Mouse (Mus musculus): ENCODE measurements at regions not wholly inside any gene's neighbourhood (a gene's known extent, or its start where the extent isn't known, plus 50 kb on each side); places are given as distances from the start of the nearest gene placed in this dataset.
A peak's percentile ranks its signal among the peaks of the same experiment; 100 is the strongest.
"Not testable (repeated sequence)": the region's sequence is repeated elsewhere in the genome, so short reads cannot be mapped to it uniquely, and the experiment has no call there.

GRCm38 (mm10) chr17:82909189-82909588 is 305.9 kb upstream of the Pkdcc start:
- no peak for DNase-seq (ENCODE audit: low spot score in 2 of 2)

GRCm38 (mm10) chr17:82922986-82923385 is 292.1 kb upstream of the Pkdcc start:
- not testable (repeated sequence) for DNase-seq (ENCODE audit: low spot score in 2 of 2)

- DNase-seq (ENCODE audit: low spot score in 2 of 2): no peak
These were observed 289.3 kb upstream of the Pkdcc start for GRCm38 (mm10) chr17:82925751-82926150.

- no peak for DNase-seq (ENCODE audit: low spot score in 2 of 2)
These were observed 287.4 kb upstream of the Pkdcc start for GRCm38 (mm10) chr17:82927681-82928080.

GRCm38 (mm10) chr17:82929511-82929910 is 285.6 kb upstream of the Pkdcc start:
- DNase-seq (ENCODE audit: low spot score in 2 of 2): no peak

GRCm38 (mm10) chr17:82930738-82931137 is 284.4 kb upstream of the Pkdcc start:
- DNase-seq (ENCODE audit: low spot score in 2 of 2): no peak

GRCm38 (mm10) chr17:82931476-82931875 is 283.6 kb upstream of the Pkdcc start:
- no peak for DNase-seq (ENCODE audit: low spot score in 2 of 2)

GRCm38 (mm10) chr17:82936836-82937235 is 278.3 kb upstream of the Pkdcc start:
- no peak for DNase-seq (ENCODE audit: low spot score in 2 of 2)

- DNase-seq (ENCODE audit: low spot score in 2 of 2): no peak
These were observed 269.0 kb upstream of the Pkdcc start for GRCm38 (mm10) chr17:82946083-82946482.

- DNase-seq (ENCODE audit: low spot score in 2 of 2): no peak
These were observed 265.3 kb upstream of the Pkdcc start for GRCm38 (mm10) chr17:82949794-82950193.

- DNase-seq (ENCODE audit: low spot score in 2 of 2): no peak
These were observed 264.8 kb upstream of the Pkdcc start for GRCm38 (mm10) chr17:82950268-82950667.

GRCm38 (mm10) chr17:82957409-82957808 is 257.7 kb upstream of the Pkdcc start:
- DNase-seq (ENCODE audit: low spot score in 2 of 2): no peak

GRCm38 (mm10) chr17:82963374-82963773 is 251.7 kb upstream of the Pkdcc start:
- no peak for DNase-seq (ENCODE audit: low spot score in 2 of 2)

GRCm38 (mm10) chr17:82999710-83000109 is 215.4 kb upstream of the Pkdcc start:
- no peak for DNase-seq (ENCODE audit: low spot score in 2 of 2)

GRCm38 (mm10) chr17:83000411-83000810 is 214.7 kb upstream of the Pkdcc start:
- DNase-seq (ENCODE audit: low spot score in 2 of 2): no peak

GRCm38 (mm10) chr17:83001567-83001966 is 213.5 kb upstream of the Pkdcc start:
- DNase-seq (ENCODE audit: low spot score in 2 of 2): no peak

- no peak for DNase-seq (ENCODE audit: low spot score in 2 of 2)
These were observed 204.2 kb upstream of the Pkdcc start for GRCm38 (mm10) chr17:83010845-83011244.

- no peak for DNase-seq (ENCODE audit: low spot score in 2 of 2)
These were observed 199.4 kb upstream of the Pkdcc start for GRCm38 (mm10) chr17:83015656-83016055.

- no peak for DNase-seq (ENCODE audit: low spot score in 2 of 2)
These were observed 198.2 kb upstream of the Pkdcc start for GRCm38 (mm10) chr17:83016936-83017335.

- no peak for DNase-seq (ENCODE audit: low spot score in 2 of 2)
These were observed 195.8 kb upstream of the Pkdcc start for GRCm38 (mm10) chr17:83019267-83019666.

GRCm38 (mm10) chr17:83020576-83020975 is 194.5 kb upstream of the Pkdcc start:
- DNase-seq (ENCODE audit: low spot score in 2 of 2): no peak

- DNase-seq (ENCODE audit: low spot score in 2 of 2): peak; percentile 23 to 53
These were observed 189.7 kb upstream of the Pkdcc start for GRCm38 (mm10) chr17:83025340-83025816.

GRCm38 (mm10) chr17:83034914-83035573 is 180.0 kb upstream of the Pkdcc start:
- no peak for DNase-seq (ENCODE audit: low spot score in 2 of 2)

- no peak for DNase-seq (ENCODE audit: low spot score in 2 of 2)
These were observed 179.5 kb upstream of the Pkdcc start for GRCm38 (mm10) chr17:83035574-83035918.

Data from spleen, postnatal 14 days (tissue).